Mouse (Mus musculus): ENCODE measurements around the gene Egfr.

Egfr gene

GRCm38 (mm10) chr11:16895441-16896356, 143.7 kb downstream of the Egfr start:
- peak; percentile 68 for DNase-seq (ENCODE audit: low spot score)

- no peak for DNase-seq (ENCODE audit: low spot score)
Observed at GRCm38 (mm10) chr11:16897681-16898080, 145.7 kb downstream of the Egfr start.

- DNase-seq (ENCODE audit: low spot score), result no peak
Observed at GRCm38 (mm10) chr11:16900182-16900581, 148.2 kb downstream of the Egfr start.

GRCm38 (mm10) chr11:16900653-16901416, 148.8 kb downstream of the Egfr start:
- DNase-seq (ENCODE audit: low spot score), result no peak

GRCm38 (mm10) chr11:16904302-16905011, 152.5 kb downstream of the Egfr start:
- no peak for DNase-seq (ENCODE audit: low spot score)

DNA sequence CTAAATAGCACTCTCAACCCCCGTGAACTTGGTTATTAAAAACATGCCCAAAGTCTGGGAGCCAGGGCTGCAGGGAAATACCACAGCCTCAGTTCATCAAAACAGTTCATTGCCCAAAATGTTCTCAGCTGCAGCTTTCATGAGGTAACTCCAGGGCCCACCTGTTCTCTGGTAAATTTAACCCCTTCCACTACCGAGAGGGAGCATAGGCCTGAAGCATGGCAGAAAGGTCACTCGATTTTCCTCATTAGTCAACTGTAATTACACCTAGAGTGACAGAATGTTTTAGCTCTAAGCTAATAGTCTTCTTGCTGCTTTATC, 153.0 kb downstream of the Egfr start:
- DNase-seq (ENCODE audit: low spot score), result no peak

DNA sequence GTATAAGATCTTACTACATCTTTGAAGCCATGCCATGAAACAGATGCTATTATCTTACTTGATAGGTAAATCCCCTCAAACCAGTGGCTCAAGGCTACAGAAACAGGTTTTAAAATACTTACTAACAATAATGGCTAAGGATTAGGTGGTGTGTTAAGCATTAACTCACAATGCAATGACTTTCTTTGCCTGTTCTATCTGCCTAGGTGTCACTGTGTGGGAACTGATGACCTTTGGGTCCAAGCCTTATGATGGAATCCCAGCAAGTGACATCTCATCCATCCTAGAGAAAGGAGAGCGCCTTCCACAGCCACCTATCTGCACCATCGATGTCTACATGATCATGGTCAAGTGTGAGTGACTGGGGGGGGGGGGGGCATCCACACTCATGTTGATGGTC, 154.5 kb downstream of the Egfr start:
- no peak for DNase-seq (ENCODE audit: low spot score)

- no peak for DNase-seq (ENCODE audit: low spot score)
Observed at GRCm38 (mm10) chr11:16907517-16908129, 155.6 kb downstream of the Egfr start.

DNA sequence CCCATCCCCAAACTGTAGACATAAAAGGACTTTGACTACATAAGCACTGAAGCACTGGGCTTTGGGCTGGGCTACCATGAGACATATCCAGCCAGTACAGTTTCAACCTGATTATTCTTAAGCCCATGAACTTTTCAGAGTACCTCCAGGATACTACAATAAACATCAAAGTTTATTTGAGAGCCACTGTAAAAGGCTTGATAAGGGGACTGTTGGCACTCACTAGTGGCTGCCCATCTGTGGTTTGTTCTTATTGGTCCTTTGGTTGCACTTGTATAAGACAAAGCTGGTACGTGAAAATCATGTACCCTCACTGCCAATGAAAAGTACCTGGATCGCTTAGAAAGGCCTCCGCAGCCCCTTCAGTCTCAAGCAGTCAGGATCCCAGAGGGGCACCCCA, 162.8 kb downstream of the Egfr start:
- DNase-seq (ENCODE audit: low spot score), result no peak

GRCm38 (mm10) chr11:16915850-16916249, 163.8 kb downstream of the Egfr start:
- DNase-seq (ENCODE audit: low spot score), result no peak

GRCm38 (mm10) chr11:16917512-16917911, 165.5 kb downstream of the Egfr start:
- no peak for DNase-seq (ENCODE audit: low spot score)

GRCm38 (mm10) chr11:16932159-16932558, 180.2 kb downstream of the Egfr start:
- DNase-seq (ENCODE audit: low spot score), result no peak

DNA sequence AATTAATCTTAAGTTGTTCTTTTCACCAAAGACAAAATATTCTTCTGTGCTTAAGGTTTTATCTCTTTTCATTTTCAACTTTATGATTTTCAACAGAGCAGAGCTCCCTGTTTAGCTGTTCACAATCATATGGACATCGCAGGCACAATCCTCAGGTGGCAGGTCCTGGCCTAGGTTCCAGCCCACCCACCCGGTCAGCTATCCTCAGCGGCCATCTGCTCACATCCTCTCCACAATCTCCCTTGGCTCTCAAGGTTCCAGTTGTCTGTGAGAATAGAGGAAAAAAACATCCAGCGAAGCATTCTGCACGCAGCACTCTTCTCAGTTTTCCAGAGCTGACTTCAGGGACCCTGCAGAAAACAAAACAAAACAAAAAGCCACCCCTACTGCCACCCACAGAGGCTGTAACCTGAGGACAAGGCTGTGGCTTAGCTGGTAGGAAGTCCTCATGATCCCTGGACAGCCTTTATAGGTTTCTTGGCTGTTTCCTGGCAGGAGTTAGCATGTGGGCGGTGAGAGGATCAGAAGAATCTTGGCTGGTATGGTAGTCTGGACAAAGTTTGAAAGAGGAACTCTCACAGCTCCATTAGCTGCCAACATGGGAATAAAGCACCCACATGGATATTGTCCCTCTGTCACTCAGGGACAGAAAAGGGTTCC, 183.7 kb downstream of the Egfr start:
- DNase-seq (ENCODE audit: low spot score), result no peak

GRCm38 (mm10) chr11:16941103-16941793, 189.2 kb downstream of the Egfr start:
- no peak for DNase-seq (ENCODE audit: low spot score)

GRCm38 (mm10) chr11:16941973-16942452, 190.0 kb downstream of the Egfr start:
- DNase-seq (ENCODE audit: low spot score), result no peak

GRCm38 (mm10) chr11:16943016-16943415, 191.0 kb downstream of the Egfr start:
- DNase-seq (ENCODE audit: low spot score), result no peak

GRCm38 (mm10) chr11:16948756-16949155, 196.8 kb downstream of the Egfr start:
- DNase-seq (ENCODE audit: low spot score), result peak; percentile 71

GRCm38 (mm10) chr11:16950226-16950975, 198.4 kb downstream of the Egfr start:
- no peak for DNase-seq (ENCODE audit: low spot score)

DNA sequence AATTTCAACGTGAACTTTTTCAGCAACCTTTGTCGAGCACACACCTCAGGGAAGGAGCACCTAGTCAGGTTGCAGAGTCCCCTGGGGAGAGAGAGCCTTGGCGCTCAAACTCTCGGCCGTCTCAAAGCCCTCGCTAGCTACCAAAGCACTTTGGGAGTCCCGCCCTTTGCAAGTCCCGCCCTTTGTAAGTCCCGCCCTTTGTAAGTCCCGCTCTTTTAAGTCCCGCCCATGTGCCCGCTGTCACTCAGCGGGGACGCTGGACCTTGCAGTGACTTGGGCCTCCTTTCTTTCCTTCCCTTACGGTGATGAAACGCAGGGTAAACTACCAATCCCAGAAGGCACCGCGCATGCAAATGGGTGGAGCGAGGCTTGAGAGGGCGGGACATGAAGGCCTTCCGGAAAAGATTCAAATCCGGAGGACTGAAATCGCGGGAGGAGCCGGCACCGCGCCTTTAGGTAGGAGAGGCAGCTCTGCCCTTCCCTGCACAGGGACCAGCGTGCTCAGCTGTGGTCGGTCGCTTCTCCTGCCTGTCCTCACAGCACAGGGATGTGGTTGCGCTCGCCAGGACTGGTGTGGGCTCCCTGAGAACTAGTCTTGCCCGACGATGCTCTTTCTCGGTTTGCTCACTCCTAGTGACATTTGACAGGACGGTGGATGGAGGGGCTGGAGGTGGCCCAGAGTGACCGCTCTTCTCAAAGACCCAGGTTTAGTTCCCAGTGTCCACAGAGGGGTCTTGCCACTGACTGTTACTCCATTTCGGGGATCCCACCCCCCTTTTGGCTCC, 199.2 kb downstream of the Egfr start, which contains the start of gene Fbxo48:
Fbxo48 (plus strand) TSS at position 400 of the 785 bp plus-strand sequence.
- DNase-seq (ENCODE audit: low spot score), result peak; percentile 95

DNA sequence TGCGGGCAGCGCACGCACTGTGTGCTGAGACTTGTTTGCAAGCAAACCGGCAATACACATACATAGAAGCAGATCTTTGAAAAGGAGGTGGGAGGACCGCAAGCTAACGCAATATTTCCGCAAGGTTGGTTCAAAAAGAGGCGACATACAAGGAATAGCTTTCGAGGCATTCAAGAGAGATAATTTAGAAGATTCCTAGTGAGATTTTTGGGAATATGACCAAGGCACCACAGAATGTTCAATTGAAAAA, 199.7 kb downstream of the Egfr start:
- DNase-seq (ENCODE audit: low spot score), result no peak

All from testis, postnatal 10 days (tissue).